Mouse (Mus musculus) C2C12 (cell line): Measurements from ENCODE around the gene Rtn2. TPM values are rescaled to one million over a fixed set of nuclear protein-coding genes. Genes with fewer than 3 reads are reported as not detected.

Experiments
- H3K27me3 ChIP-seq: one replicate; pipeline ENCODE4 v1.6.1; 2011; ENCODE audit not compliant: control insufficient read depth, insufficient read depth, insufficient read length
- H3K36me3 ChIP-seq: one replicate; pipeline ENCODE4 v1.6.1; 2011; ENCODE audit not compliant: control insufficient read depth, insufficient read depth
- H3K4me3 ChIP-seq: one replicate; pipeline ENCODE4 v1.5.1; 2011; ENCODE audit warnings: mild to moderate bottlenecking, control low read depth; ENCODE audit not compliant: poor library complexity, insufficient read depth, severe bottlenecking
- H3K79me2 ChIP-seq: one replicate; pipeline ENCODE4 v1.6.1; 2011; ENCODE audit not compliant: control insufficient read depth, insufficient read depth
- H3K79me3 ChIP-seq: one replicate; pipeline ENCODE4 v1.6.1; 2011; ENCODE audit warnings: low read depth, control low read depth
- H3ac ChIP-seq: one replicate; pipeline ENCODE3; 2011; ENCODE audit warnings: low read depth; ENCODE audit not compliant: control insufficient read depth, insufficient read length
- CEBPB ChIP-seq: IDR thresholded peaks from one replicate; pipeline ENCODE4 v1.6.1; 2011; ENCODE audit warnings: low read depth, mild to moderate bottlenecking, control low read depth, moderate library complexity
- CTCF ChIP-seq: IDR thresholded peaks from one replicate; pipeline ENCODE4 v1.5.1; 2011; ENCODE audit not compliant: control insufficient read depth, insufficient read depth, insufficient read length
- FOSL1 ChIP-seq: IDR thresholded peaks from one replicate; pipeline ENCODE4 v1.8.0; 2011; ENCODE audit warnings: mild to moderate bottlenecking, low read length; ENCODE audit not compliant: poor library complexity, insufficient read depth, severe bottlenecking
- MAX ChIP-seq: IDR thresholded peaks from one replicate; pipeline ENCODE4 v1.6.1; 2011; ENCODE audit warnings: mild to moderate bottlenecking, control low read depth
- MYOD1 ChIP-seq: IDR thresholded peaks from one replicate; pipeline ENCODE4 v1.6.1; 2011; ENCODE audit warnings: low read depth; ENCODE audit not compliant: control insufficient read depth, insufficient read length
- MYOG ChIP-seq: IDR thresholded peaks from one replicate; pipeline ENCODE4 v1.6.1; 2011; ENCODE audit not compliant: control insufficient read depth, insufficient read length; ENCODE audit errors: extremely low read depth
- USF1 ChIP-seq: IDR thresholded peaks from one replicate; pipeline ENCODE4 v1.6.1; 2011; ENCODE audit warnings: low read depth, mild to moderate bottlenecking, control low read depth, moderate library complexity
- polyA plus RNA-seq: library from polyadenylated mRNA; unstranded; fragments of >200 nt; fragmentation: generic; extraction: Trizol; gene quantifications from one replicate; pipeline ENCODE4 v1.2.1, GENCODE M21; 2012; ENCODE audit warnings: missing spikeins

The Rtn2 gene
- polyA plus RNA-seq, 1 experiment: 107 TPM

- no peak for TF ChIP-seq MYOG
- TF ChIP-seq CEBPB: no peak
- TF ChIP-seq CTCF: no peak
- no peak for TF ChIP-seq FOSL1
- TF ChIP-seq MAX: no peak
- no peak for TF ChIP-seq USF1
- no peak for TF ChIP-seq MYOD1
- H3K4me3 ChIP-seq: no peak overlapping the region
- peaks cover 13% of the 10 kb centered on the region for H3K27me3 ChIP-seq
- H3K36me3 ChIP-seq: no peaks in the 10 kb centered on the region
- no peaks in the 10 kb centered on the region for H3K79me3 ChIP-seq
- no peaks in the 10 kb centered on the region for H3K79me2 ChIP-seq
- H3ac ChIP-seq: no peak overlapping the region
Observed at GRCm38 (mm10) chr7:19283406-19283804, 981 bp downstream of the Rtn2 start.

- no peaks in the 10 kb centered on the region for H3K36me3 ChIP-seq
- no peaks in the 10 kb centered on the region for H3K79me3 ChIP-seq
- peaks cover 2% of the 10 kb centered on the region for H3K27me3 ChIP-seq
- H3K4me3 ChIP-seq: no peak overlapping the region
- peak; percentile 18 for TF ChIP-seq CTCF
- TF ChIP-seq MYOG: no peak
- H3ac ChIP-seq: no peak overlapping the region
- no peaks in the 10 kb centered on the region for H3K79me2 ChIP-seq
Observed at GRCm38 (mm10) chr7:19284763-19285162, 2.3 kb downstream of the Rtn2 start.

GRCm38 (mm10) chr7:19290969-19291596 is 8.7 kb downstream of the Rtn2 start:
- no peak for TF ChIP-seq USF1
- TF ChIP-seq CEBPB: no peak
- peak; percentile 92 for TF ChIP-seq MYOD1
- Histone ChIP-seq H3K36me3 (no peaks in the 10 kb centered on the region), H3ac (peak overlapping the region; percentile 41), H3K79me3 (no peaks in the 10 kb centered on the region), H3K4me3 (peak overlapping the region; percentile 30), H3K27me3 (no peaks in the 10 kb centered on the region), H3K79me2 (no peaks in the 10 kb centered on the region)

GRCm38 (mm10) chr7:19295503-19296185 is 13.2 kb downstream of the Rtn2 start:
- Histone ChIP-seq H3K27me3 (no peaks in the 10 kb centered on the region), H3K4me3 (no peak overlapping the region), H3K36me3 (no peaks in the 10 kb centered on the region), H3K79me2 (no peaks in the 10 kb centered on the region), H3ac (no peak overlapping the region), H3K79me3 (no peaks in the 10 kb centered on the region)
- TF ChIP-seq CTCF (peak; percentile 69), FOSL1 (no peak), MYOD1 (no peak), CEBPB (no peak)

GRCm38 (mm10) chr7:19297034-19297433 is 14.6 kb downstream of the Rtn2 start:
- Histone ChIP-seq H3K79me2 (no peaks in the 10 kb centered on the region), H3K79me3 (no peaks in the 10 kb centered on the region), H3K27me3 (no peaks in the 10 kb centered on the region), H3ac (no peak overlapping the region), H3K4me3 (no peak overlapping the region), H3K36me3 (no peaks in the 10 kb centered on the region)
- TF ChIP-seq USF1 (no peak), MAX (no peak), CEBPB (no peak), FOSL1 (no peak), MYOD1 (no peak), MYOG (no peak), CTCF (no peak)

GRCm38 (mm10) chr7:19297794-19298193 is 15.4 kb downstream of the Rtn2 start:
- Histone ChIP-seq H3K79me3 (no peaks in the 10 kb centered on the region), H3ac (no peak overlapping the region), H3K36me3 (no peaks in the 10 kb centered on the region), H3K79me2 (no peaks in the 10 kb centered on the region), H3K27me3 (no peaks in the 10 kb centered on the region), H3K4me3 (no peak overlapping the region)
- TF ChIP-seq FOSL1: no peak
- TF ChIP-seq MYOG: no peak
- TF ChIP-seq CEBPB: no peak
- no peak for TF ChIP-seq USF1
- TF ChIP-seq MYOD1: no peak
- no peak for TF ChIP-seq CTCF
- no peak for TF ChIP-seq MAX
